14 mouse cellular contexts compared by ENCODE assay signal in the genomic region with DNA sequence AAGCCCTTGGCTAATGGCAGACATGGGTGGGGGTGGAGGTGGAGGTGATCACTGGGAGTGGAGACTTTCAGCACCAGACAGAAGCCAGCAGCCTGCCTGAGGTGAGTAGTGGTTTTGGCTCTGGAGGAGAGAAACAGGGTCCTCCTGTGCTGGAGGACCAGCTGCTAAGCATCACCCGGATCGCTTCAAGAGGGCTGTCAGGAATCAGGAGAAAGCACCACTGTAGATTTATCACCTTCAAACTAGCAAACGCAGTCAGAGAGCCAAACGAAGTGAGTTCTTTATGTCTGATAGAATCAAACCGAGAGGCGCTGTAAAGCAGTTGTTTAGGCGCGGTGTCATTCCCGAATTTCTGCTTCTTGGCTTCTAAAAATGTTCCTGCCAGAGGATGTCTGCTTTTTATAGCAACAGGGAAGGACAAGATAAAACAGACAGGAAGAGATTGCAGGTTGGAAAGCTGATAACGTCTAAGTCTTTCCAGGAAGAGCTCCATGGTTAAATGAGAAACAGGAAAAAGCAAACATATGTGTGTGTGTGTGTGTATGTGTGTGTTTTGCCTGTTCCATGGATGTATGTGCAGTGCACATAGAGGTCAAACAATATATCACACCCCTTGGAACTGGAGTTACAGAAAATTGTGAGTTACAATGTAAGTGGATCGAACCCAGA.
A peak's percentile ranks its signal among the peaks of the same experiment; 100 is the strongest.
DNase-seq lines count a peak whose midpoint lies in the region; ATAC-seq lines count a peak whose summit lies in the region.
"Had no signal": no experiment of that assay in that cellular context is flagged by ENCODE, and none has a peak within 500 bp of the region (broad histone marks: within the 10 kb centered on the region; RNA-seq: fewer than 3 reads in every experiment).

No protein-coding gene starts in this region.

- no peak for DNase-seq in kidney, postnatal 25 days
- DNase-seq in ZHBTc4 (ENCODE audit: low read depth, low spot score): peak; percentile 33
- DNase-seq in heart, embryonic 10.5 days (ENCODE audit: low spot score): peak; percentile 39
- no peak for DNase-seq in gastrocnemius, postnatal 36 days
- no peak for DNase-seq in ovary, postnatal 14 days (ENCODE audit: low spot score)
- DNase-seq: cerebellum, adult 8-10 months; midbrain, embryonic 14.5 days; right cerebral cortex, postnatal 14 days had no signal

- H3K4me1 ChIP-seq in kidney, embryonic 16.5 days (ENCODE audit: insufficient read depth, low read length): no peaks in the 10 kb centered on the region
- H3K4me1 ChIP-seq in heart, embryonic 10.5 days: peaks cover 11% of the 10 kb centered on the region; the same call in 1 of the 2 replicates
- H3K4me1 ChIP-seq in intestine, embryonic 16.5 days (ENCODE audit: control insufficient read depth, insufficient read depth, low read length): no peaks in the 10 kb centered on the region
- H3K4me1 ChIP-seq: embryonic facial prominence, embryonic 10.5 days; hindbrain, embryonic 12.5 days had no signal

- H3K4me2 ChIP-seq in kidney, embryonic 16.5 days (replicated peaks; ENCODE audit: low read depth, low read length): no peak overlapping the region
- no peak overlapping the region for H3K4me2 ChIP-seq in intestine, embryonic 16.5 days (ENCODE audit: low read depth, low read length)
- H3K4me2 ChIP-seq: hindbrain, embryonic 12.5 days had no signal

- no peak overlapping the region for H3K4me3 ChIP-seq in kidney, embryonic 16.5 days (ENCODE audit: low read length)
- 0 out of 2 replicates have a peak overlapping the region, but pooled peaks have one; percentile 4 for H3K4me3 ChIP-seq in heart, embryonic 10.5 days
- no peak overlapping the region for H3K4me3 ChIP-seq in intestine, embryonic 16.5 days (ENCODE audit: low read length)
- H3K4me3 ChIP-seq: embryonic facial prominence, embryonic 10.5 days; hindbrain, embryonic 12.5 days; layer of hippocampus, adult 2 months had no signal

- peak overlapping the region; percentile 27; the same call in 1 of the 2 replicates for H3K27ac ChIP-seq in kidney, embryonic 16.5 days (ENCODE audit: low read length)
- H3K27ac ChIP-seq in heart, embryonic 10.5 days: peak overlapping the region; percentile 54; the same call in 1 of the 2 replicates
- no peak overlapping the region for H3K27ac ChIP-seq in intestine, embryonic 16.5 days (ENCODE audit: low read length)
- H3K27ac ChIP-seq: embryonic facial prominence, embryonic 10.5 days; hindbrain, embryonic 12.5 days; layer of hippocampus, adult 2 months had no signal

- WGBS in kidney, embryonic 16.5 days: 21% methylated on average over 11 of the region's 11 CpGs
- 23% methylated on average over 11 of the region's 11 CpGs for WGBS in heart, embryonic 10.5 days
- WGBS in intestine, embryonic 16.5 days: 42% methylated on average over 11 of the region's 11 CpGs

- intact Hi-C loops in gastrocnemius, postnatal 36 days (cut with DNase I): no loop called here

- no peaks in the 10 kb centered on the region for H3K27me3 ChIP-seq in kidney, embryonic 16.5 days (ENCODE audit: insufficient read depth, low read length)
- H3K27me3 ChIP-seq in heart, embryonic 10.5 days (ENCODE audit: insufficient read depth, poor library complexity, severe bottlenecking): no peaks in the 10 kb centered on the region
- no peaks in the 10 kb centered on the region for H3K27me3 ChIP-seq in intestine, embryonic 16.5 days (replicated peaks; ENCODE audit: control insufficient read depth, insufficient read depth, low read length)
- H3K27me3 ChIP-seq: hindbrain, embryonic 12.5 days; Patski had no signal

- ATAC-seq in kidney, embryonic 16.5 days (ENCODE audit: low FRiP score, low TSS enrichment): peak; percentile 69
- ATAC-seq in intestine, embryonic 16.5 days: peak; percentile 59; the same call in 1 of the 2 replicates
- ATAC-seq: Patski had no signal

- 0 out of 2 replicates have a peak, but pooled peaks cover 5% of the 10 kb centered on the region for H3K36me3 ChIP-seq in kidney, embryonic 16.5 days (ENCODE audit: insufficient read depth, low read length)
- H3K36me3 ChIP-seq in heart, embryonic 10.5 days: no peaks in the 10 kb centered on the region
- H3K36me3 ChIP-seq in intestine, embryonic 16.5 days (ENCODE audit: control insufficient read depth, insufficient read depth, low read length): no peaks in the 10 kb centered on the region
- H3K36me3 ChIP-seq: embryonic facial prominence, embryonic 10.5 days; hindbrain, embryonic 12.5 days had no signal

- peaks cover 5% of the 10 kb centered on the region; the same call in 1 of the 2 replicates for H3K9me3 ChIP-seq in kidney, embryonic 16.5 days (ENCODE audit: low read length)
- H3K9me3 ChIP-seq in heart, embryonic 10.5 days: no peaks in the 10 kb centered on the region; the same call in 1 of the 2 replicates
- no peaks in the 10 kb centered on the region for H3K9me3 ChIP-seq in intestine, embryonic 16.5 days (ENCODE audit: control insufficient read depth, low read length)
- H3K9me3 ChIP-seq: hindbrain, embryonic 12.5 days had no signal

- no peak overlapping the region for H3K9ac ChIP-seq in kidney, embryonic 16.5 days (replicated peaks; ENCODE audit: low read length)
- H3K9ac ChIP-seq in intestine, embryonic 16.5 days (ENCODE audit: low read depth, low read length): no peak overlapping the region
- H3K9ac ChIP-seq: hindbrain, embryonic 12.5 days had no signal

Comparison
In these comparisons a context has a peak if more than half of its experiments do, and no peak if none do; other contexts are left out.
1. DNase-seq: peak in ZHBTc4 (single experiment) and heart, embryonic 10.5 days (single experiment); none in kidney, postnatal 25 days (0 of 2), gastrocnemius, postnatal 36 days (0 of 2) and ovary, postnatal 14 days (single experiment).